10 mouse cellular contexts compared by ENCODE assay signal in genomic region chr12:40499627-40500329, GRCm38 (mm10). TPM values are rescaled to one million over a fixed set of nuclear protein-coding genes. Genes with fewer than 3 reads are reported as not detected.
DNase-seq lines count a peak whose midpoint lies in the region; ATAC-seq lines count a peak whose summit lies in the region.
"Had no signal": no experiment of that assay in that cellular context is flagged by ENCODE, and none has a peak within 500 bp of the region (broad histone marks: within the 10 kb centered on the region; RNA-seq: fewer than 3 reads in every experiment).

No protein-coding gene starts in this region.

- H3K36me3 ChIP-seq in forebrain, embryonic 14.5 days (ENCODE audit: control insufficient read depth, insufficient read depth, low read length) = no peaks in the 10 kb centered on the region
- H3K36me3 ChIP-seq: heart, embryonic 13.5 days; neural tube, embryonic 12.5 days had no signal

- H3K4me3 ChIP-seq in forebrain, embryonic 14.5 days (ENCODE audit: low read depth, low read length) = no peak overlapping the region
- H3K4me3 ChIP-seq: heart, embryonic 13.5 days; neural tube, embryonic 12.5 days had no signal

- WGBS in forebrain, embryonic 14.5 days = 82% methylated on average over 5 of the region's 5 CpGs

- peak; percentile 51 for DNase-seq in left cerebral cortex, postnatal 4 days
- DNase-seq in left cerebral cortex, adult 18-20 months (ENCODE audit: low spot score in 2 of 2) = no peak
- DNase-seq in embryo, embryonic 10.5 days (ENCODE audit: low spot score) = peak; percentile 46
- DNase-seq in heart, postnatal 14 days = peak; percentile 68 to 76
- DNase-seq in lung, postnatal 14 days = peak; percentile 81
- DNase-seq in spleen, postnatal 14 days (ENCODE audit: low spot score in 2 of 2) = no peak
- no peak for DNase-seq in layer of hippocampus, adult 8-10 months (ENCODE audit: low spot score in 2 of 2)
- DNase-seq in forebrain, embryonic 14.5 days (ENCODE audit: low spot score) = no peak

- no peak overlapping the region for H3K9ac ChIP-seq in forebrain, embryonic 14.5 days (ENCODE audit: low read length)
- H3K9ac ChIP-seq: heart, embryonic 13.5 days; neural tube, embryonic 12.5 days had no signal

- H3K4me2 ChIP-seq in forebrain, embryonic 14.5 days (ENCODE audit: low read length) = no peak overlapping the region
- H3K4me2 ChIP-seq: heart, embryonic 13.5 days; neural tube, embryonic 12.5 days had no signal

- peaks cover 5% of the 10 kb centered on the region; the same call in 1 of the 2 replicates for H3K4me1 ChIP-seq in forebrain, embryonic 14.5 days (ENCODE audit: control insufficient read depth, insufficient read depth, low read length)

- H3K9me3 ChIP-seq in forebrain, embryonic 14.5 days (replicated peaks; ENCODE audit: control insufficient read depth, low read length) = no peaks in the 10 kb centered on the region
- H3K9me3 ChIP-seq: heart, embryonic 13.5 days; neural tube, embryonic 12.5 days had no signal

- no peaks in the 10 kb centered on the region for H3K27me3 ChIP-seq in forebrain, embryonic 14.5 days (replicated peaks; ENCODE audit: control insufficient read depth, insufficient read depth, low read length)
- H3K27me3 ChIP-seq: heart, embryonic 13.5 days; neural tube, embryonic 12.5 days had no signal

- no peak for ATAC-seq in forebrain, embryonic 14.5 days

- H3K27ac ChIP-seq in forebrain, embryonic 14.5 days (ENCODE audit: low read depth, low read length) = no peak overlapping the region
- H3K27ac ChIP-seq: heart, embryonic 13.5 days; neural tube, embryonic 12.5 days had no signal

- intact Hi-C loops in left cerebral cortex, postnatal 4 days (cut with DNase I) = no loop called here
- intact Hi-C loops in heart, postnatal 14 days (cut with DNase I) = loop anchor here (5.0 kb wide), 1 partner anchor 52 kb away; the partner anchor contains the start of genes Dock4 and Zfp277

RNA-seq across cellular contexts. Expression of gene Dock4, which starts 54.0 kb away (rescaled TPM):
- 10 to 100 TPM; 61.4 to 62.9 TPM for total RNA-seq in left cerebral cortex, postnatal 4 days (2021)
- 10 to 100 TPM; 83.8 to 86.5 TPM for total RNA-seq in left cerebral cortex, adult 18-20 months (2021)
- 10 to 100 TPM; 16.4 to 17.2 TPM for total RNA-seq in heart, postnatal 14 days (2021)
- 100 to 1,000 TPM; 196 to 242 (median 222) TPM for total RNA-seq in layer of hippocampus, adult 8-10 months (2022)
- 9.7 and 16.9 TPM in 2 replicates for polyA plus RNA-seq in forebrain, embryonic 14.5 days (2014; fragmentation: Nextera tagmentation; extraction: Ambion mirVana)

RNA-seq across cellular contexts. Expression of gene Zfp277, which starts 54.1 kb away (rescaled TPM):
- 10 to 100 TPM; 21.4 to 23.6 TPM for total RNA-seq in left cerebral cortex, postnatal 4 days (2021)
- total RNA-seq in left cerebral cortex, adult 18-20 months (2021) = 10 to 100 TPM; 19.2 to 19.7 TPM
- 10 to 100 TPM; 11.7 to 12.6 TPM for total RNA-seq in heart, postnatal 14 days (2021)
- total RNA-seq in layer of hippocampus, adult 8-10 months (2022) = 10 to 100 TPM; 26.3 to 28.7 (median 26.9) TPM
- 32.5 and 37.6 TPM in 2 replicates for polyA plus RNA-seq in forebrain, embryonic 14.5 days (2014; fragmentation: Nextera tagmentation; extraction: Ambion mirVana)

Comparison
In these comparisons a context has a peak if more than half of its experiments do, and no peak if none do; other contexts are left out.
1. DNase-seq: peak in left cerebral cortex, postnatal 4 days (single experiment), embryo, embryonic 10.5 days (single experiment), heart, postnatal 14 days (2 of 2) and lung, postnatal 14 days (single experiment); none in left cerebral cortex, adult 18-20 months (0 of 2), spleen, postnatal 14 days (0 of 2), layer of hippocampus, adult 8-10 months (0 of 2) and forebrain, embryonic 14.5 days (single experiment).